Mouse (Mus musculus) c-Kit-negative CD71-positive TER-119-positive erythroid progenitor cells, embryonic 14.5 days (primary cell): ENCODE measurements around the gene Xrcc6.
"Not testable (repeated sequence)": the region's sequence is repeated elsewhere in the genome, so short reads cannot be mapped to it uniquely, and the experiment has no call there.

Experiments used
- DNase-seq: peaks from one replicate; pipeline ENCODE4 v3.0.0-alpha.2; 2013; ENCODE audit warnings: low read depth, low spot score

Gene Xrcc6

GRCm38 (mm10) chr15:81966062-81966829 lies 21.4 kb upstream of the Xrcc6 start:
- no peak for DNase-seq

- DNase-seq = no peak
Measured at GRCm38 (mm10) chr15:81967821-81968220, 19.8 kb upstream of the Xrcc6 start.

GRCm38 (mm10) chr15:81968447-81968846 lies 19.2 kb upstream of the Xrcc6 start:
- no peak for DNase-seq

- DNase-seq = no peak
Measured at GRCm38 (mm10) chr15:81969173-81969572, 18.5 kb upstream of the Xrcc6 start.

DNA sequence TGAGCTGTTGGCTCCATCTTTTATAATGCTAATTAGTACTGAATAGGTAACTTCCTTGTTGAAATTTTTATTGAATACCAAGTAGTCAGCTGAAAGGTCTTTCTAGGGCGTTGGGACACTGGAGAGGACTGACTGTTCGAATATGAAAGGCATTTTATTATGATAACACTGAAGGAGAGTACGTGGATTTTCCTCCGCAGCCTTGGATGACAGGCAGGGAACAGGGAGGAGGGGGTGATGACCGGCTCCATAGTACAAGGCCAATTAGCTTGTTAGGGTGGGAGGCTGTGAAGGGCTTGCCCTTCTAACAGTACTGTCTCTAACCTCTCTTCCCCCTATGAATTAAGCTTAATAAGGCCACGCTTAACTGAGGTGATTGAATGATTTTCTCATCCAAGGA lies 18.0 kb upstream of the Xrcc6 start:
- not testable (repeated sequence) for DNase-seq

GRCm38 (mm10) chr15:81970498-81970897 lies 17.1 kb upstream of the Xrcc6 start:
- DNase-seq = not testable (repeated sequence)

- DNase-seq = not testable (repeated sequence)
Measured at GRCm38 (mm10) chr15:81975156-81975555, 12.5 kb upstream of the Xrcc6 start.

DNA sequence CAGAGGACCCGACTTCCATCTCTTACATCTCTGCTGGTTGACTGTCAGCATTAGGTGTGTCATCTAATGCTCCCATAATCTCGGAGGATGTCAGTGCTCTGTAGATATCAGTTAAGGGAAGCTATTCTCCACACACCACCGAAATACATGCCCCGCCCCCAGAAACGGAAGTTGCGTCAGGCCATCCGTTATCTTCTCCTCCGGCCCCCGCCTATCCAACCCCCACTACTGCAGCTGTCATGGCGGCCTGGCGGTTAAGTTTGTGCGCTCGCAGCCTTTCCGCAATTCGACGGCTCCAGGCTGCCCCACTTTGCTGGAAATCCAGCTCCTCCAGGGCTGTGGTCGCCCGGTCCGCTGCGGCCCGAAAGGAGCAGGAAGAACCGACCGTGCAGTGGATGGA lies 7.3 kb upstream of the Xrcc6 start, which contains the start of gene 1700029P11Rik:
1700029P11Rik (plus strand) TSS at position 220 of the 400 bp plus-strand sequence.
- DNase-seq = no peak

DNA sequence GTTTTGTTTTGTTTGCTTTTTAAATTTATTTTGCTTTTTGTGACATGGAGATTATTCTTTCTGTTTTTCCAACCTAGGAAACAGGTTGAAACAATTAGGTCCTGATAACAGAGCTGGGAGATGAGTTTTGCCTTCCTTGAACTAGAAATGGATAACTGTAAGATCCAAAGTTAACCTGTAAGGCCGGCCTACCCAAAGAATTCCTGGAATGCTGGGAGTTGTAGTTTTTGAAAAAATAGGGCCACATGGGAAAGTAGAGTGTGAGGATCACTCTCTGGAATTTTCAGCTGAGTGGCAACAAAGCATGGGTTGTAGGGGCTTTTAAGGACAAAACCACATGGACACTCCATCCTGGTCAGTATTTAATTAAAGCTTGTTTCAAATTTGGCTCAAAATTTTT lies 5.5 kb upstream of the Xrcc6 start:
- no peak for DNase-seq

DNA sequence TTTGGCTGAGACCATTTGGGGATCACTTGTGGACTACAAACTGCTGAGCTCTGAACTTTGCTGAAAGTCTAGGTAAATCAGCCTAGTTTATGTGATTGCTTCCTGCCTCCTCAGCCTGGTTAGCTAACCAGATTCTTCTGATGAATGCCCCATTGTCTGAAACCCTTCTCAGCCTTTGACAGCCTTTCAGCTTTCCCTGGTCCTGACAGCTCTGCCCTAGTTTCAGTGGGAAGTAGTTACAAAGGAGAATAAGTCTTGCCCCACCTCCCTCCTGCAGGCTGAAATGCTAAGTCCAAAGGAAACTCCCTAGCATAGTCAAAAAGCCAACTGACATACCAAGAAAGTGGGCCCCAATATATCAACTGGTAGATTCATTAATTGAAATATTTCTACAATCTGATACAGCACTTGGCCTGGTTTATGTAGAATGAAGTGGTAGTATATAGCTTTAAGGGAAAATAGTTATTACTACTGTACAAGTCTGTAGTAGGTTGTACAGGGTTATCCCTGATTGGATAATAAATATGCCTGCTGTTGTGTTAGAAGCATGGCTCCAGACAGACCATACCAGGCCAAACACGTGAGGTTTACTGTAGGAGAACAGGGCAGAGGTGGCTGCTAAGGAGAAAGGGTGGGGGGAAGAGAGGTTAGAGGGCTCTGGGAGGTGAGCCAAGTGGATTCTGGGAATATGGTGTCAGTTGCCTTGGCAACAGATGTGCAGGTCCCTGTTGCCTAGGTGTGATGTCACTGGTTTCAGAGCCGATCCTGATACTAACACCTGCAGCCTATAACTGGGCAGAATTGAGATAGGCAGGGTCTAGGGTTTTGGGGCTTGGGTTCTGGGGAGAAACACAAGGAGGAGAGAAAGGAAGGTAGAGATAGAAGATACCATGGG lies 2.1 kb upstream of the Xrcc6 start:
- no peak for DNase-seq

- DNase-seq = peak; percentile 84
Measured at GRCm38 (mm10) chr15:81989371-81990062, 1.9 kb downstream of the Xrcc6 start.

GRCm38 (mm10) chr15:81990549-81990948 lies 2.9 kb downstream of the Xrcc6 start:
- peak; percentile 68 for DNase-seq

GRCm38 (mm10) chr15:81993992-81994391 lies 6.4 kb downstream of the Xrcc6 start:
- no peak for DNase-seq

DNA sequence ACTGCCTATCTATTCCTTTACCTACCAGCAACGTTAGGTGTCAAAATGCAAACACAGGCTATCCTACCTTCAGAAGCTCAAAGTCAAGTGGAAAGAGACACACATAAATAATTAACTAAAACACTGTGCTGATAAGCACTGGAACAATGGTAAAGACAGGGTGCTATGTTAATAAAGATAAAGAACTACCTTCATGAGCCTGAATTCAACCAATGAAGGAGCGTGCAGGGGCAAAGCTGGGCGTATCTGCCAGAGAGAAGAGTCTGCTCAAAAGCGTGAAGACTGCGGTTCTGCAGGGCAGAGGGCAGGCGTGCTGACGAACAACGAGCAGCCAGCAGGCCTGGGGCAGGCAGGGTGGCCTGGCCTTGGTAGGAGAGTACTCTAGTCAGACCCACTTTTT lies 16.6 kb downstream of the Xrcc6 start:
- DNase-seq = no peak

DNA sequence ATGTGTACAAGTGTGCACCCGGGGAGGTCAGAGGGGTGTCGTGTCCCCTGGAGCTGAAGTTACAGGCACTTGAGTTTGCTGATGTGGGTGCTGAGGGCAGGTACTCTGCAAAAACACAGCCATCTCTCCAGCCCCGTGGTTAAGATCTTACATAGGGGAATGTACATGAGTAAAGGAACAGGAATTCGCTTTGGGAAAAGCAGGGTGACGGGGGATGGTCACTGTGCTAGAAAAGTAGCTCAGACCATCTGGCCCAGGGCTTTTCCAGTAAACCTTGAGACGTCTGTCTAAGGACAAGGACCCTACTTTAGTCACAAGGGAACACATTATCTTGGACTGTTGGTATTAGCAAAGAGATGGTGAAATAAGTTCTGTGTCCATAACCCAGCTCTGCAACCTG lies 24.3 kb downstream of the Xrcc6 start:
- DNase-seq = no peak

DNA sequence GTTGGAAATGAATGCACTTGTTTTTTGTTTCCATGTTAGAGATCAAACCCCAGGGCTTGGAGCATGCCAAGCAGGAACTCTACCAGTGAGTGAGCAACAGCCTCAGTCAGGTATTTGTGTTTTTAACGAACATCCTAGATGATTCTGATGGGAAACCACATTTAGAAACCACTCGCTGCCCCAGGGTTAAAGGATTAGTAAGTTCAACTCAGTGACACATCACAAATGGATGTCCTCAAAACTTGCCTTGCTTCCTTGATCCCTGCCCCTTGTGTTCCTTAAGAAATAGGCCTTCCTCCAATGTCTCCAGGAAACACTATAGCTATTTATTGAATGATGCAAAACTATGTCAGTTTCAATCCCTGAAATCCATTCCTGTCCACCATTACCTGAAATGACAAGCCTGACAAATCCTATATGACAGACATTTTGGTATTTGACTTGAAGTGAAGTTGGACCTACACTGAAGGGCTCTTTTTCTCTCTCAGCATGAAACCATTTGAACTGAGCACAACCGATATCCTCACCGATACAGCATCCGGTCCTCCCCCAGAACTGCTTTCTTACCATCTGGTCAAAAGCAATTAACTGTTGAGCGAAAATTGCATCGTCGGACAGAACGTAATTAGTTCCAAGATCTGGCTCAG lies 27.2 kb downstream of the Xrcc6 start:
- DNase-seq = no peak

DNA sequence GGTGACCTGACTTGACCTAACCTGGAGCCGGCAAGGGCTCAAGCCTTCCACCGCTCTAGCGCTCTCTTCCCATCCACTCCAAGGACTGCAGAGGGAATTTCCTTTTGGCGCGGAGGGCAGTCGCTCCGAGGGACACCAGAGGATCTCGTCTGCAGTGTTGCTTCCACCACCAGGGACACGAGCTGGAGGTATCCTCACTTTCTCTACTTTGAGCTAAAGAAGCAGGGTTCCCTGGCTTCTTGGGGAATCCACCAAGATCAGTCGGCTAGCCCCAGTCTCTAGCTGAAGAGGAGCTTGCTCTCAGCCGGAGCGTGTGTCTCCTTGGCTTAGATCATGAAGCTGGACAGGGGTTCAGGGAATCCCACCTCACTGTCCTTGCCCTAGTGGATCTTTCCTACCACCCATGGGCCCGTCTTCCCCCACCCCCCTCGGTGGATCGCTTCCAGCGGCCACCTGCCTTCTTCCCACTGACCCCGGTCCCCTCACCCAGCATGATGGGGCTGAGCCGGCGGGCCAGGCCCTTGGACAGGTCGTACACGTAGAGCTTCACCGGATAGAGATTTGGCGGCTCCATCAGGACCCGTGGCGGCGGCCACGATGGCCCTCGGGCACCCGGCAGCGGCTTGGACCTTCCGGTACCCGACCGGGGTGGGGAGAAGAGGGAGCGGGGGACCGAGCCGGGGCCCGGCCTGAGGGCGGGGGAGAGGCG lies 27.9 kb downstream of the Xrcc6 start:
- peak; percentile 35 for DNase-seq

DNA sequence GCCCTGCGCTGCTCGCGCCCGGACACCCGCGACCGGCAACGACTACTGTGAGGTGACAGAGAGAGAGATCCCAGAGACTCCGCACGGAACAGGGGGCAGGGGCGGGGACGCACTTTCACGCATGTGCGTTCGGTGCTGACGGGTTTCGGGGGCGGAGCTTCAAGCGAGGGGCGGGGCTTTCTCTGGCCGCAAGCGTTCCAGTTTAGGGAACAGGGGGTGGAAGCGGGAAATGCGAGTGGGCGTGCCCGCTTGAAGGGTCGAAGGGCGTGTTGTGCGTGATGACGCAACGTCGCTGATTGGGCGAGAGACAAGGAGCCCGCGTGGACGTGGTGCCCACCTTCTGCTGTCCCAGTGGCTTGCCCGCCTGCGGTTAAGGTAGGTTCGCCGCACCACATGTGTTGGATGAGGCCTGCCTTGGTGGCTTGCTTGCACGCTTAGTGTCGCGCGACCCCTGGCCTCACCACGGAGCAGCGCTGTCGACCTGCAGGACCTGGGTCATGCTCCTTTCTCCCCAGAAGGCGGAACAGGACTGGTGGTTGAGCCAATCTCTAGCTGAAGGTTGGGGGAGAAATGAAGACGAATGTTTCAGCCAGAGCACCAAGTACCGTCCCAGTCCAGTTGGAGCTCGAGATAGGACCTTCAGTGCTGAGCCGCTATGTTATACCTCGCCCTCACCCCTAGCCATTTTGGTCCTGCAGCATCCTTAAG lies 28.6 kb downstream of the Xrcc6 start:
- DNase-seq = peak; percentile 98

DNA sequence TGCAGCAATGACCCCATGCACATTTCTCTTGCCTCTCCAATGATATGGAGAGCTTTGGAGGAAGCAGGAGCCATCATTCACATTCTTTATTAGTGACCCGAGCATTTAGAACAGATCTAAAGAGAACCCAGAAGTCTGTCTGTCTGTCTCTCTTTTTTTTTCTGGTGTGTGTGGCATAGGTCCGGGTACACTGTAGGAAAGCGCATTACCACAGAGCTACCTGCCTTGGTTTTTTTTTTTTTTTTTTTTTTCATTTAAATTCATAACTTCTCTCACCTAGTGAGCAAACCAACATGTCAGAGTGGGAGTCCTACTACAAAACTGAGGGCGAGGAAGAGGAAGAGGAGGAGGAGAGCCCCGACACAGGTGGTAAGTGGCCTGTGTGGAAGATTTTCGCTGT lies 29.2 kb downstream of the Xrcc6 start:
- DNase-seq = peak; percentile 12

DNA sequence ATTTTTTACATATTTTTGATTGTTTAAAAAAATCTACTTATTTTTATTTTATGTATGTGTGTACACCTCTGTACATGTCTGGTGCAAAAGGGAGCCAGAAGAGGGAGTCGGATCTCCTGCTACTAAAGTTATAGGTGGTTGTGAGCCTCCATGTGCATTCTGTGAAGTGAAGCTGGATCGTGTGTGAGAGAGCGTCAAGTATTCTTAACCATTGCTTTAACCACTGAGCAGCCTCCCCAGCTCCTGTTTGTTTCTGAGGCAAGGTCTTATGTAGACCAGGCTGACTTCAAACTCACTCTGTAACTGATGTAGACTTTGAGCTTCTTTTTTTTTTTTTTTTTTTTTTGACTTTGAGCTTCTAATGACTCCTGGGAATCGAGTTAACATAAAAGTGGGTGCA lies 29.8 kb downstream of the Xrcc6 start:
- DNase-seq = no peak
